Mouse (Mus musculus) left cerebral cortex, adult 9 months (tissue): ENCODE data around the gene Rhbdd1.

Experiments
- DNase-seq, 2 experiments: peaks; one replicate each; pipeline ENCODE4 v3.0.0; 2022; ENCODE audit warnings: low spot score in 2 of 2

Rhbdd1 gene

GRCm38 (mm10) chr1:82429061-82429460, 112.8 kb downstream of the Rhbdd1 start:
- DNase-seq: no peak

DNA sequence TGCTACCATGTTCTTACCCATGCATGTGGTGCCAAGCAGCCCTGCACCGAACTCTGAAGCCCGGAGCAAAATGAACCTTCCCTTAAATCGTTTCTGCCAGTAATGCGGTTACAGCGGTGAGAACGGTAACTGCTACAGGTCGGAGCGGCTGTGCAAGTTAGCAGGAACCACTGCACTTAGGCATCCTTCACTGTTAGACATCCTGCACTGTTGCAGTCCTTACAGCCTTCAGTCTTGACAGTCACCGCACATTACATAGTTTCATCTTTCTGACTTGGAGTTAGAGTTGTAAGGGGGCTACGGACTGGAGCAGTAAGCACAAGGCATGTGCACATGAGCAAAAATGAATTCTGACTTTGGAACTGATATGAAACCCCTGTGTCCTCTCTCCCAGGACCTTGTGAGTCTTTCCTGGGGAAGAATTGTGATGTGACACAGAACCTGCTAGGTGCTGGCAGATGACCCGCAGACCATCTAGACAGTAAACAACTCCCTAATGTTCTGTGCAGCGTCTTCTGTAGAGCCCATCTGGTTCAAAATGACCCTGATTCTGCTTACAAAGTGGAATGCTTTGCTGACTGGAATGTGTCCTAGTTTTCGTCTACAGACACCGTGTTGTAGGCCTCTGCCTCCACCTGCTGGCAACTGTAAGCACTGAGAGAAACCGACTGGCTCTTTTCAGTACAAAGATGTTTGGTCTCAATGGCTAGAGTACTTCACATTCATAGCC, 116.8 kb downstream of the Rhbdd1 start:
- peak; percentile 8 to 86 for DNase-seq

DNA sequence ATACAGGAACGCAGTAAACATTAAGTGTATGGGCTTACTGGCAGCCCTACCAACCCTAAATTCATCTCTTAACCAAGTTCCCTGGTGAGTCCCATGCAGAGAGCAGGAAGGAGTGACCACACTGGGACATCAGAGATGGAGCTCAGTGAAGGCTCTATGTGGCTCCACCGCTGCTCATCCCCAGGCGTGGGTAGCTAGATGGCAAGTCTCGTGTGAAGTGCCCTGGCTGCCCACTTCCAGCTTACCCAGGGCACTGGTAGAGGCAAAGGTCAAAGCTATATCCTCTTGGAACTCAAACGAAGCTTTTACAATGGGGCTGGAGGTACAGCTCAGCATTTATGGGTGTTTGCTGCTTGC, 117.4 kb downstream of the Rhbdd1 start:
- no peak for DNase-seq

GRCm38 (mm10) chr1:82437273-82437672, 121.0 kb downstream of the Rhbdd1 start:
- DNase-seq: no peak

DNA sequence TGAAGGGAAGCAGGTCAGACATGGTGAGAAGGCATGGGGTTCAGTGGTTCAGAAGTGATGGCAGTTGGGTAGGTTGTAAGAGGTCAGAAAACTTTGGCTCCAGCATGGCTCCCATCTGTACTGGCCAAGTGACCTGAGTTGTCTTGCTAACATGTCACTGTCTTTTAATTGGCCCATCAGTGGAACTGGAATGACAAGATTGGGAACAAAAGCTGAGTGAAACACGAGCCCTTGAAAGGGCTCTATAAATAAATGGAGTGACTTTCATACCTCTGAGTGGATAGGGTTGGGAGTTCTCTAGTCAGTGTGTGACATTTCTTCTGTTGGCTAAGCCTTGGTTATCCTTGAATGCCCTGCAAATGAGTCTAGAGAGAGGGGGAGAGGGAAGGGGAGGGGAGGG, 123.9 kb downstream of the Rhbdd1 start:
- DNase-seq: no peak

DNA sequence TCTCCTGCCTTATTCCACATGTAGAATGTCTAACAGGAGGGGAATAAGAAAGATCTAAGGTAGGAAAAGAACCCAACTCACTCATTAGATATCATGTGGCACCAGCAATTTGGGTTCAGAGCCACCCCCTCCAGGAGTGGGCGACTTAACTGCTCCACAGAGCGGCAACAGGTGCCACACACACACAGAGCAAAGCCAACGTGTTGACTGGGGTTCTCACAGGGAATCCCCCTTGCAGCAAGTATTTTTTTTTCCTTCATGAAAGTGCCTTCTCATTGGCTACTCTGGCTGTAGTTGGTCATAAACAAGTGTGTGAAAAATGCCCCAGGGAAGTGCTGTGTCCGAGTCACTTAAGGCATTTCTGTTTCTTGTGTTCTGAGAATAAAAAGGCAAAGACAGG, 127.3 kb downstream of the Rhbdd1 start:
- DNase-seq: no peak

- no peak for DNase-seq
Measured at GRCm38 (mm10) chr1:82446049-82446448, 129.8 kb downstream of the Rhbdd1 start.

GRCm38 (mm10) chr1:82449851-82450250, 133.6 kb downstream of the Rhbdd1 start:
- DNase-seq: no peak

DNA sequence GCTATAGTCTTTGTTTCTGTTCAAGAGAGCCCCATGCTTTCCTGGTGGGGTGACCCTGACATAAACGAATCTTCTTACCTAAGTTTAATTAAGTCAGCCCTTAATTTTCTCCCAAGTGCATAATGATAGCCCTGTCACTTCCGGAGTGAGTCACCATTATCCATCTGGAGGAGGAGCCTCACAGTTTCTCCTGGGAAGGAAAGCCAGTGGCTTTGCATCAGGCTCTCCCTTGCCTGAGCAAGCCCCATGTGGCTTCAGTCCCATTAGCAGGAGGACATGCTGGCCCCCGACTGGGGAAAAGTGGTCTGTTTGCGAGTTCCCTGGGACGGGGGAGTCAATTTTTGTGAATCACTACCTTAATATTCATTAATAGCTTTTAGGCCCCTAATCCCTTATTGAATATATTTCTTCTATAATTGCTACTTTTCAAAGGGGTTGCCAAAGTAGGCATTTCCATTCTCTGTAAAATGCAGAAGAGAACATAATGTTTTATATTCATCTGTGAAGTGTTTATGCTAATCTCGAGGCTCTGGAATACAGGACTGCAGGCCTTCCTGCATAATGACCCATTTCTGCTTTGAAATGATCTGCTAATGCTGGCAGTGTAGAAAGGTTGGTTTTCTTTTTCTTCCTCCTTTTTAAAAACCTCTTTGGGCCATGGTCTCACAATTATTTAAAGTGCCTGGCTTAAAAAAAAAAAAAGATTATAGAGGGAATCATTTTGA, 135.8 kb downstream of the Rhbdd1 start:
- peak in 1 of 2 experiments; percentile 2 for DNase-seq

DNA sequence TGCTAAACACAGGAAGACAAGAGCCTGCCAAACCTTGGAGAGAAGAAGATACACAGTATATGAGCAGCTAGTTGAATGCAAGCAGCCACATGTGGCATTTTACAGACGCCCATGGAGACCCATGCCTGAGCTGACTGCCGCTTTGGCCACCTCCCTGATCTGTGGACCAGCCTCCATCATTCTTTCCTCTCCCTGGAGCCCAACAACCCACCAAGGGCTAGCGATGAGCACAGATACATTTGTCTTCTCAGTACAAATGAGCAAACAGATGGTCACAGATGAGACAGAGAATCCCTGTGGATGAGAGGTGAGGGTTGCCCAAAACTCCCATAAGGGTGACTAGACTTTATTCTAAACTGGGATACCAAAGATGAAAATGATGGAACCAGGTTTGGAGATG, 137.8 kb downstream of the Rhbdd1 start:
- no peak for DNase-seq

DNA sequence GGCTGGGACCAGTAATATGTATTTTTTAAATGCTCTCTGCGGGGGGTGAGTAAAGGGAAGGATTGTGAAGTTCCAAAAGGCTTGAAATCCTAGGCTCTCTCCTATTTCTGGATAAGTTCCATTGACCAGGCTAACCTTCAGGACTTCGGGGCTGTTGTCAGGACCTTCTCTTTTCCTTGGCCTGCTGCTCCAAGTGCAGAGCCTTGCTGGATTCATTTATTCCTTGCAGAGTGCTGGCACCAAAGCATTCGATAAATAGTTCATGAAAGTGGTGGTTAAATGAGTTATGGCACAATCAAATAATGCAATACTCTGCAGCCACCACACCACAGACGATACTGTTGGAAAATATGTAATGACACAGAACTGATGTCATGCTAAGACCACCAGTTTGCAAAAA, 143.1 kb downstream of the Rhbdd1 start:
- DNase-seq: no peak

- DNase-seq: no peak
Measured at GRCm38 (mm10) chr1:82459926-82460325, 143.7 kb downstream of the Rhbdd1 start.

DNA sequence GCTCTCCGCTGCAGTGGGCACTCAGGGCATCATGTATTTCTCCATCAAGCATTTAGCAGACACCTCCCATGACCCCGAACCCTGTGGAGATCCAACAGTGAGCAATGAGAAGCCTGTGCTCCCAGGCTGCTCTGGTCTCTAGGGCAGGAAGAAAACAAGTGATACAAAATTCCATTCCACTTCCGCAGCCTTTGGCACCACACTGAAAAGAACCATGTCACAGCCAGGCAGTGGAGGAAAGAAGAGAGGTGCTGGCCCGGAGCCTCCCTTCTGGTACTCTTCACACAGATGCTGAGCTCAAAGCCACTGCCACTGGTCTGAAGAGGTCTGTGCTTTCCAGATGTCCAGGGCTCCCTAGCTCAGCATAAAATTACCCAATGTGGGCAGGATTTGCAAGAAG, 144.8 kb downstream of the Rhbdd1 start:
- DNase-seq: no peak

GRCm38 (mm10) chr1:82465321-82465853, 149.1 kb downstream of the Rhbdd1 start:
- no peak for DNase-seq

DNA sequence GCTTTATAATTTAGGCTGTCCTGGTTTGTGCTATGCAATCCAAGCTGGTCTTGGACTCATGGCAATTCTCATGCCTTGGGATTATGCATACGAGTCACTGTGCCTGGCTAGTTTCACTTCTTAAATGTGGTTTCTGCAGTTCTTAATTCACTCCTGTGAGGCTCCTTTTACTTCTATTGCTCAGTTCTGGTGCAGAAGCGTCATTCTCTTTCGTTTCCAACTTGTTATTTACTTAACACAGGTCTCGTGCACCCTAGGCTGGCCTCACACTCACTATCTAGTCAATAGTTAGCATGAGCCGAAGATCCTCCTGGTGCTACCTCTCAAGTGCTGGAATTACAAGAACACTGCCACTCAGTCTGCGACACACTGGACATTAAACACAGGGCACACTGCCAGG, 152.6 kb downstream of the Rhbdd1 start:
- no peak for DNase-seq

GRCm38 (mm10) chr1:82470516-82471225, 154.4 kb downstream of the Rhbdd1 start:
- DNase-seq: no peak

- no peak for DNase-seq
Measured at GRCm38 (mm10) chr1:82473467-82473866, 157.2 kb downstream of the Rhbdd1 start.

- no peak for DNase-seq
Measured at GRCm38 (mm10) chr1:82474461-82474961, 158.3 kb downstream of the Rhbdd1 start.

DNA sequence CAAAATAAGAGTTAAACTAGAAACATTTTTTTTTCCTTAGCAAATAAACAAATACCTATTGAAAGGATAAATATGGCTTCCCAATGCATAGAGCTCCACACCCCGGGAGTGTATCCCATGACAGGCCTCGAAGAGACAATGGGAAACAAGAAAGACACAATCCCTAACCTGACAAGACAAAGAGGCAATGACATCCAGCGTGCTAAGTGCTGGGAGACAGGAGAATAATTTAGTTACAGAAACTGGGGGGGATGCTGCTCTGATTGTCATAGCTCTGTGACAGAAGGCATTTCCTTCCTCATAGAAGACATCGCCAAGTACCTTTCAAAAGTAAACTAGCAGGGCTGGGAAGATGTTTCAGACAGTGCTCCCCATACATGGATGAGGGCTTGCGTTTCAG, 159.0 kb downstream of the Rhbdd1 start:
- no peak for DNase-seq

DNA sequence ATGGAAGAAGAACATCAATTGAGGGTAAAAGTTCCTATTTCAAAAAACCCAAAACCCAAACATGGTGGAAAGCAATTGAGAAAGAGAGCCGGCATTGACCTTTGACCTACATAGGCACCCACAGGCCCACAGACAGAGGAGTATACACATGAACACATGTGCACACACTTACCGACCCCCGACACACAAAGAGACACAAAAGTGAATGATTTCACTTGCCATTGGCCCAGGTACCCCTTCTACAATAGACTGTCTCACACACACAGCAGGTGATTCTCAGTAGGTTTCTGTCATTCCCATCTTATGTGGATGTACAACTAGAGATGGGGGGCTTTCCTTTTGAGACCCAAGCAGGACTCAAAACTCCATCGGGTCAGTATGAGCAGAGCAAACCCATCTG, 159.6 kb downstream of the Rhbdd1 start:
- no peak for DNase-seq

GRCm38 (mm10) chr1:82476256-82476655, 160.0 kb downstream of the Rhbdd1 start:
- peak in 1 of 2 experiments; percentile 22 for DNase-seq

- DNase-seq: no peak
Measured at GRCm38 (mm10) chr1:82476746-82477145, 160.5 kb downstream of the Rhbdd1 start.
